Mouse (Mus musculus): ENCODE data around the gene Tmem87a.

DNA sequence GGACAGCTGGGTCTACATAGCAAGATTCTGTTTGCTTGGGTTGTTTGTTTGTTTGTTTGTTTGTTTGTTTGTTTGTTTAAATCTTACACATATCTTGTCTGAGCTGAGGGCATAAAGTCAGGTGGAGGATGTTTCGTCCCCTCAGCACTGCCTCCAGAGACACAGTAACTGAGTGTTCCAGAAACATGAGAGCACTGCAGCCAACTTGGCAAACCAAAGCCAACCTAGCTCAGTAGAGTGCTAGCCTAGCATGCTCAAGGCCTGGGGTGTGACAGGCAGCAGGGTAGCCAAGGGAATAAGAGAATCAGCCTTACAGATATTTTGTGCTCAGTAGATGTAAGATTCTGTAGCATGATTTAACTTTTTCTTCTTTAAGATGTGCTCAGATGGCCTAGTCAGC is 40.6 kb upstream of the Tmem87a start:
- TF ChIP-seq CTCF (IDR thresholded peaks at IDR 0.05 in 2 of 3, conservative IDR thresholded peaks at IDR 0.05 in 1 of 3; ENCODE audit: control insufficient read depth in 1 of 3, insufficient read depth in 1 of 3, low read depth in 2 of 3, low read length in 3 of 3, poor library complexity in 1 of 3, severe bottlenecking in 1 of 3) (no peak), EP300 (IDR thresholded peaks at IDR 0.05; ENCODE audit: low read depth in 1 of 2, low read length in 2 of 2) (no peak), NELFE (IDR thresholded peaks at IDR 0.05; ENCODE audit: low read depth, low read length) (no peak), ZC3H11A (IDR thresholded peaks at IDR 0.05; ENCODE audit: low read depth, low read length) (no peak), UBTF (IDR thresholded peaks at IDR 0.05; ENCODE audit: borderline replicate concordance, insufficient read depth, low read depth, low read length) (no peak), ZKSCAN1 (IDR thresholded peaks at IDR 0.05; ENCODE audit: low read depth, low read length) (no peak), BHLHE40 (IDR thresholded peaks at IDR 0.05; ENCODE audit: borderline replicate concordance, low read depth, low read length) (no peak)

Data from MEL (cell line).